Mouse (Mus musculus) lung, postnatal 10 days (tissue): ENCODE results near the gene Sp100.
"Not testable (repeated sequence)": the region's sequence is repeated elsewhere in the genome, so short reads cannot be mapped to it uniquely, and the experiment has no call there.

ENCODE experiments used
- DNase-seq: peaks from one replicate; pipeline ENCODE4 v3.0.0; 2021

The Sp100 gene

DNA sequence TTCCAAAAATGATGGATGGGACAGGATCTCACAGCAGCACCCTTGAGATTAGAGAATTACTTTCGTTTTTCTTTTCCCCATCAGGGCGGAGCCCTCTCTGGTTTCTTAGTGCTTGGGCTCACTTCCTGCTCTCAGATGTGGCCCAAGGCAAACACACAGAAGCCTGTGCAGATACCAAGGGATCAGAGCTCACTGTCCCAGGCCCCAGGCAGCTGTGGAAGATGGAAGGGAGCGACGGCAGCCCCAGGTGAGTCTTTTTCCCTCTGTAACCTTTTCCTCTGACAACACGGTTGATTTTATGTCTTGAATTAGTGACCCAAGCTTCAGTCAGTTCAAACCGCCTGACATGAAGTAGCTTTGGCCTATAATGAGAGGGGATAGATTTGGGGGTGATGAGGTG lies at the start of gene Sp100:
Gene Sp100, plus strand, starts transcription at position 108 of the 400 bp plus-strand sequence.
- DNase-seq, result peak; percentile 17

DNA sequence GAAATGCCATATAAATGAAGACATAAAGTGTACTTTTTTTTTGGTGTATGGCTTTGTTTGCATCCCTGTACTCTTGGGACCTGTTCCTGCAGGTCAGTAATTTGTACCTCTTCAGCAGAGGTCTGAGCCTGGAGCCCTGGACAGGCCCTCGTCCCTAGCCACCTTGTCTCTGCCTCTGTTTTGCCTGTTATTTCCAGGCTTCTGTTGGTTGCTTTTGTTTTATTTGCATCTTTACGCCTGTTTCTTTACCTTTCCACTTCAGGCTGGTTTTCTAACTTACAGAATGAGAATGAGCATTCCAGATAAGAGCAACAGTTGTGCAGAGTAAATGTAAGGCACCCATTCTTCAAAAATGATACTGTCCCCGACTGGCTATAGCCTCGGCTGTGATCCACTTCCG lies 49.7 kb upstream of the Sp100 start, which contains the start of gene Sp140:
Gene Sp140, plus strand, starts transcription at position 301 of the 400 bp plus-strand sequence.
- not testable (repeated sequence) for DNase-seq

DNA sequence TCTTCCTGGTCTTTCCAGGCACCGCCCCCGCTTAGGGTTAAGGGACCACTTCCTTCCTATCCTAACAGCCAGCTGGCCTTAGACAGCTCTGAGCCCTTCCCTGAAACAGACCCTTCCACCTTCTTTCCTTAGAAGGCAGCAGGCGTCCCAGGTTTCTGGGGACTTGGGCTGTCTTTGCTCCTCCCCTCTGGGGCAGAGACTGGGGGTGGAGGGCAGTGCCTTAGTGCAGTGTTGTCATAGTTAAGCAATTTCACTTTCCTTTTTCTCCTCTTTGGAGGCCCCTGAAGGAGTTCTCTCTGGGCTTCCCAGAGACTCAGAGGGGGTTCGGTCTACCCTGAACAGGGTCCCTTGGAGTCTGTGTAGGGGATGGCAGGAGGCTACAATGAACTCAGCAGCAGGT lies 49.0 kb upstream of the Sp100 start:
- peak; percentile 36 for DNase-seq

DNA sequence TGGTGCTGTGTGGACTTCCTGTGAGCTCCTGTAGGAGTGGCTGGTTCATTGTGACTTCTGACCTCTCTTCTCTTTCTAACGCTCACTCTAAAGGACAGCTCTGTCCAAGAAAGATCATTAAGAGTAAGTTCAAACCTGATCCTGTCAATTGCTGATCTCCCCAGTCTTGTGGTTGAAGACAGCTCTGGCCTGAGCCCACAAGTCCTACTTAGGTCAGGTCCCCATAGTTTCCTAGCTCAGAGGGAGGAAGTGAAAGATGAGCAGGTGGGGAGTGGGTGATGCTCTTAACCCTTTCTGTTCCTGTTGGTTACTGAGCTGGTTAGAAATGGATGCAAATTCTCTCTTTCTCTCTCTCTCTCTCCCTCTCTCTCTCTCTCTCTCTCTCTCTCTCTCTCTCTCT lies 45.4 kb upstream of the Sp100 start:
- not testable (repeated sequence) for DNase-seq

DNA sequence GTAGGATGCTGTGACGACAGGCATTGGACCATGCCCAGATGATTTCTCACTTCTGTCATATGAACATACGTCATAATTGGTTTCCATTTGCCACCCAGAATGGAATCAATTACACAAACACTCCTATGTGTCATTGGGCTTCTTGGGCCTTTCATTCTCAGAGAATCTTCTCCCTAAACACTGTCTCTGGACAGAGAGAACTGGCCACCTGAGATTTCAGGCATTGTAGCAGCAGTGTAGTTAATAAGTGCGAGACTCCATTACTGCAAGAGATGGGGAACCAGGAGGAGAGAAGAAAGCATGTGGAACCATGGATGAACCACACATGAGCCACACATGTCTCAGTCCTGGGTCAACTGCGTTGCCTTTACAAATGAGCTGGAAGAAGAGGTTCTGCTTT lies 41.4 kb upstream of the Sp100 start:
- not testable (repeated sequence) for DNase-seq

DNA sequence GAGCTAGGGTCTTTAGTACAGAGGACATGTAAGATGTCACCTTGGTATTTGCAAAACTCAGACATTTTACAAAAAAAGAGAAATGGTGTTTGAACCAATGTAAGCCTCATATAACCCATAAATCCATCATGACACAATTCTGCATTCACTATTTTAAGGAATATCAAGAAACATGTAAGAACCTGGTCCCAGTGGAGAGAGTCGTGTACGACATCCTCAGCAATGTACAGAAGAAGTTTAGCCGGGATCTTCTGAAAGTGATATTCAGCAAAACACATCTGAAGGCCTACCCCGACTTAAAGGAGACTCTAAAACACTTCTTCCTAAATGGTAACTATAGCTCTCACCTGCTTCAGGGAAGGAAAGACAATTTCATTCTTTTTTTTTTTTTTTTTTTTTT lies 39.2 kb upstream of the Sp100 start:
- not testable (repeated sequence) for DNase-seq

DNA sequence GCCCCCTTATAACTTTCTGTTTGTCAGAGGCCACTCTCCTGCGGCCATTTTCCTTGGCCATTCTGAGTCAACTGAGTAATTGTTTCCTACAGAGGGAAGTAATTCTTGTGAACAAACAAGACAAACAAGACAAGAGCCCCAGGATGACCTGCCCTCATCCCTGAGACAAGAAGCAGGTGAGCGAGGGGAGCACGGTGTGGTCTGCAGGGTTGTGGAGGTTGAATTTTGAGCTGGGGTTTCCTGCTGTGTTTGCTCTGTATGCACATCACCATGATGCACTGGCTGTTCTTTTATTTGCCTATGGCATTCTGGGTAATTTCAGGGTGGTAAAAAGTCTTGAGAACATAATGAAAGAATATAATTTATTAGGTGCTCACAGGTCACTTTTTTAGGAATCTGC lies 34.7 kb upstream of the Sp100 start:
- not testable (repeated sequence) for DNase-seq

DNA sequence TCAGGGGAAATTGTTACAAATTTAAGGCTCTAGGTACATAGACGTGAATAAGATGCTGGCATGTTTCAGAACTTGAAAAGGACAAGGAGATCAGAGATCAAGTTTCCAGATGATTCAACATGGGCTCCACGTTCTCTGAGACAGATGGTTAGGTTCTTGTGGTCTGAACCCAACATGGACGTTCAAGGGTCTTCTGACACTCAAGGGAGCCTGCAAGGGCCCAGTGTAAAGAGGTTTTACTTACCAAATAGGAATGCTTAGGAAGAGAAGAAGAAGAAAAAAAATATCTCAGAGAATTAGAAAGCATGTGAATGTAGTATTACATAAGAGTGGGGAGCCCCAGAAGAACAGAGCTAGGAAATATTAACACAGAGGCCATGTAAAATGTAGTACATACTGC lies 34.0 kb upstream of the Sp100 start:
- not testable (repeated sequence) for DNase-seq

DNA sequence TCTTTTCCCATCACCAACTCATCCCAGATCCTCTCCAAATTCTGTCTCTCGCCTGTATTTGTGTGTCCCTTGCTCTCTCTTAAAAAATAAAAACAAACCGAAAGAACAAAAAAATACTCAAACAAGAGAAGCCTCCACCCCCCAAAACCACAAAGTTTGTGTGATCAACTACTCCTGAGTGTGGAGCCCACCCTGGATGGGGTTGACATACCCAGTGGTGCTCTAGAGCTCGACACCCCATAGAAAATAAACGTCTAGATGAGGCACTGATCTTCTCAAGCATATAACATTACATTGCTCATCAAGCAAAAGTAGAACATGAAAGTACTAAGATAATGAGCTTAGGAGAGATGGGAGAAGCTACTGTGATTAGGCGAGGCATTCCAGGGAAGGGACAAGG lies 32.6 kb upstream of the Sp100 start:
- not testable (repeated sequence) for DNase-seq

DNA sequence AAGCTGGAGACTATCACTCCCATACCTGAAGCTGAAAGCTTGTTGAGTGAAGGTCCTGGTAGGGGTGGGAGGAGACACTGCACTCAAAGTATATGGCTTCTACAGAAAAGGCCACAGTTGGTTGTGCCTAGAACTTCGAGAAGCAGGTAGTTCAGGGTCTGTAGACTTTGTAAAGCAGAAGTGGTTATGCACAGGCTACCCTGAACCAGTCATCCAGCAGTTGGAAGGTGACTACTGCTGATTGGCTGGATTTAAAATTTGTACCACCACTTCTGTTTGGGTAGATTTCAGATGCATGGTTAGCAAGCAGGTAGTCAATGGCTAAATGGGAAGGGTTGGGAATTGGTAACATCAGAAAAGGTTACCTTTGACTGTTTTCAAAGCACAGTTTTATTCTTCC lies 31.1 kb upstream of the Sp100 start:
- DNase-seq, result not testable (repeated sequence)

DNA sequence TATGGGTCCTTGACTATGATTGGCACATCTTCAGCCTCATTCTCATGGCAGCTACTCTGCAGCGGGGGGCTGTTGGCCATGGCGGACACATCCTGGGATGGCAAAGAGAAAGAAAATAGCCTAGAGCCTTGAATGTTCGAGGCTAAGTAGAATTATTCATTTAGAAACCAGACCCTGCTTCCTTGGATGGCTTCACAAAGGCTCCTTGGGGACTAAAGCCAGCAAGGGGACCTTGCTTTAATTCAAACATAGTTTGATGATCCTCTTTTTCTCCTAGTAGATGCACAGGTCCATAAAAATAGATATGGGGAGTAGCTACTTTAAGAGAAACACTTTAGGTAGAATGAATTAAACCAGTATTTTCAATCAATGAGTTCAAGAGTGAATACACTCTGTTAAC lies 12.9 kb upstream of the Sp100 start:
- DNase-seq, result not testable (repeated sequence)

DNA sequence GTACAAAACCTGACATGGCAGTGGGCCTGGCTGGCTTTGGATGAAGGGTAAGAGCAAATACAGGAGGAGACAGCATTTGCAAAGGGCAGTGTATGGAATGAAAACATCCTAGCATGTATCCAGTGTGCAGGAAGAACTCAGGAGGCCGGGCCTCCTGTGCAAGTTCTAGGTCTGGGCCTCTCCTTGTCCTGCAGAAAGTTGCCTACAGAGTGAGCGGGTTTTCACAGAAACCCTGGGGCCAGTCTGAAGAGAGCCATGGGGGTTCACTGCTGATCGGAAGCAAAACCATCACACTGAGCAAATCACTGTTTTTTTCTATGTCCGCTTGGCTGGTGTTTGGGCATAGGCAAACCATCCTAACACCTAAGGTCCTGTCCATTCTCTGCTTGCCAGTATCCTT lies 11.6 kb upstream of the Sp100 start:
- peak; percentile 15 for DNase-seq

DNA sequence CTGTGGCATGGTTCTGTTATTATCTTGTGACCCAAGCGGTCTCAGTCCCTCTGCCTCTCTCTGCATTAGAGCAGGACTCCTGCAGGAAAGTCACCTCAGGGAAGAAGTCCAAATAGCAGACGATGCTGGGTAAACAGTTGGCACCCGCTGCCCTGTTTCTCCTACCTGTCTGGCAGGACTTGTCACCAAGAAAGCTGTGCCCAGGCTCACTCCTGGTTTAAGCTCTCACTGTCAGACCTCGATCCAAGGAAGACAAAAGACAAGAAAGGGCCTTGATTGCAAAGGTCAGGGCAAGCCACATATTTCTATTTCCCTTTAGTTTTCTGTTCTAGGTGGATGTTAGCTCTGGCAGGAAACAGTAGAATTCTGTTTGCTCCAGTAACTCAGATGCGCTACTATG lies 736 bp downstream of the Sp100 start:
- not testable (repeated sequence) for DNase-seq

DNA sequence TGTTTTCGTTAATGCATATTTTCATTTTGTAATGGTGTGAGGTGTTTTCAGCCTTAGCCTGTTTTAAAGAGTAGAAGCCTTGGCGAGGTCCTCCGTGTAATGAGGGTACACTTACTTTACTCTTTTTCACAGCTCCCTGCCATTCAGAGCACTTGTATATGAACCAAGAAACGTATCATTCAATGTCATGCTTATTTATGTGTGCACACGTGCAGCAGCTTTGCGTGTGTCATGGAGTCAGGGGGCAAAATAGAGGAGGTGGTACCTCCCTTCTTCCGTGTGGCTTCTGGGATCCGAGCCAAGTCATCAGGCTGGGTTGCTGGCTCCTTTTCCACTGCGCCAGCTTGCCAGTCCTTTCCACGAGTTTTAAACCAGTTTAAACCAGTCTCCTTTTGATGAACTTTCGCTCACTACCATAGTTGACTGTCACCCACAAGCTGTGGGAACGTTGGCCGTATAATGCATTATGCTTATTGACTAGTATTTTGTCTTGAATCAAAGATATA lies 2.0 kb downstream of the Sp100 start:
- DNase-seq, result peak; percentile 35

DNA sequence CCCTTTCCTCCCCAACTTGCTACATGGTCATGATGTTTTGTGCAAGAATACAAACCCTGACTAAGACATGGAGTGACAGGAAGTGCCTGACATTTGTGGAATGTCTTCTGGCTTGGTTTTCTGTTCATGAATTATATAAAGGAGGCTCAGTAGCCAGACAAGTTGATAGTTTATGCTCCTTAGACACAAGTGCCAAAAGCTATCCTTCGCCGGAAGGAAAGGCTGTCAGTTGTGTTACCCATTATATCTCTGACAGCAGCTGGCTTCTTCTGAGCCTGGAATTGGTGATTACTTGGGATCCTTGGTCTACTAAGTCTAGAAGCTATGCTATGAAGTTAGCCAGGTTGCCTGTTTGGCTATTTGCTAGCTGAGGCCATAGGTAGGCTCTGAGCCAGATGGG lies 7.4 kb downstream of the Sp100 start:
- DNase-seq, result not testable (repeated sequence)

DNA sequence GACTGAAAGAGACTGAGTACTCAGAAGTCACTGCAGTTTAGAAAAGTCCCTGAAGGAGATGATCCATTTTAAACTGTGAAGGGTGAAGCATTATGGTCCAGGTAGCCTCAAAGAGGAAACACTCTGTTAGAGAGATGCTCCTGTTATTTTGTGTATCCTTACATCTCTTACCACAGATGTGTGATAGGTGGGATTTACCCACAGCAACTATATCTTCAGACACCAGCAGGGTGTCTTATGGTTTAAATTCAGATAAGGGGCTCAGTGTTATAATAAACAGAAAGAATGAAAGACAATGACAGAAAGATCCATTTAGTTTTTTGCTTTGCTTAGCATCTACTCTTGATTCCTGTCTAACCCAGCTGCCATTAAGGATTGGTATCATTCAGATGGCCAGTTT lies 14.5 kb downstream of the Sp100 start:
- no peak for DNase-seq

DNA sequence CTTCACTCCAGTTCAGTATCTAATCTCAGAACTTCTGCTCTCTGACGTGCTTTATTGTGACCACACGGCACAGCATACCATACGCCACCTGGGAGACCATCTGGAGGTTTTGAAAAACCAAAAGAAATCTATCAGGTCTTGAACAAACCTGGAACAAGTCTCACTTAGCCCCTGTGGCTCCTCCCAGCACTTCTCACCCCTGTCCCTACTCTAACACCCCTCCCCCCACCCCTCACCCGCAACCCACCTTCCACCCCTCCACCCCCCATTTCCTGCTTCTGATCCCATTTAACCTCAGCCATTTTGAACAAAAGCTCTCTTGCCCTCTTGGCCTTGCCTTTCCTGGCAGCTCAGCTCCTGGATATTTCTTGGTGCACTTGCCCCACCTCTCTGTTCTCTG lies 30.4 kb downstream of the Sp100 start:
- DNase-seq, result no peak

DNA sequence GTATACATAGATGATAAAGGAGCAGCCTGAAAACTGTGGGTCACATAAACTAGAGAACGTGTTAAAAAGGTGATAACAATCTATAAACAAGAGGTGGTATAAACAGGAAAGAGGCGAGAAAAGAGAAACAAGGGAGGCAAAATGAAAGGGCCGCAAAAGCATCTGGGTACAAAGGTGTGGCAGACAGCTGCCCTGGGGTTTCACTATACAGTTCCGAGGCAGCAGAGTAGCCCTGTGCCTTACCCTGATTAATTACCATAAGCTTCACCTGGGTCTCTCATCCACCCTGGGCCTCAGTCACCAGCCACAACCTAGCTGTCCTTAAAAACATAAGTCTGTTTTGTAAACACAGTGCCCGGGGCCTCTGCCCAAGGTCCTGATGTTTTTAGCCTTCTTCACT lies 36.9 kb downstream of the Sp100 start:
- DNase-seq, result no peak

DNA sequence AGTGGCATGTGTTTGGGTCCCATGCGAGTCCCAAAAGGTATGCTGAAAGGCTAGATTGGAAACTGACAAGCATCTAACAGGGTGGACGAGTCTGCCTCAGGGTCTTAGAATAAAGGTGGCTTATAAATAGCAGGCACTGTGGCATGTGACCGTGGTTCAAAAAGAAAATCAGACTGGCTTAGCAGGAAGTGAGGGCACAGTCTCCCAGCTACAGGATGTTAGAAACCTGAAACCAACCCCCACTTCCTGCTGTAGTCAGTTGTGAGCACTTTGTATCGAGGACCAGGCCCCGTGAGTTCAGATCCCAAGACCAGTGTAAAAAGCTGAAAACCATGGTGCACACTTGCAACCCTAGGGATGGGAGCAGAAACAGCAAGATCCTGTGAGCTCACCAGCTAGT lies 37.6 kb downstream of the Sp100 start:
- DNase-seq, result no peak

DNA sequence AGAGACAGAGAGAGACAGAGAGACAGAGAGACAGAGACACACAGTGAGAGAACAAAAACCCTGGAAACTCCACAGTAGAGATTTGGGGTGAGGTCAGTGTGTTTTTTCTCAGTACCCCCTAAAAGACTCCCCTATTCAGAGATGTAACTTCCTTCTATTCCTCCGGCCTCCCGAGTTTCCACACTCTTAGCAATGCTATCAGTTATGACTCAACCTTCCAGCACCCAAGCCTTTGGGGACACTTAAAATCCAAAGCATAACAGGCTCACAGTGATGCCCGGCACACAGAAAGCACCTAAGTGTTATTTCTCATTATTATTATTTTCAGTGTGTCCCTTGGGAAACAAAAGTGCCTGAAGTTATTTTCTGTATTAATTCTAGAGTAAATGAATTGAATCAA lies 40.8 kb downstream of the Sp100 start:
- no peak for DNase-seq

DNA sequence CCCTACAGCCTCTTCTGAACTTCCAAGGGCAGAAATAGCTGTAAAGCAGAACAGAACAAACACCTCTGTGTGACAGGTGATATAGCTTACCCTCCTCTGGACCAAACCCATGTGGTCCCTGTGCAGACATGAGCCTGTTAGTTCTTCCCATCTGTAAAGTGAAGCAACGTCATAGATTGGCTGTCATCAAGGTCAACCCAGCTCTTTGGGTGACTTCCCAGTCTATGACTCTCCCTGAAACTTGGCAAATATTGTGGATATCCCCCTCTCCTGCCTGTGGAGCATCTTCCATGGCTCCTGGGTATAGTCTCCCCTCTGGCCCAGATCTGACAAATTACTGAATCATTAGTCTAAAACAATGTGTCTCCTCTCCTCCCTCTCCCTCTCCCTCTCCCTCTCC lies 42.5 kb downstream of the Sp100 start:
- no peak for DNase-seq

DNA sequence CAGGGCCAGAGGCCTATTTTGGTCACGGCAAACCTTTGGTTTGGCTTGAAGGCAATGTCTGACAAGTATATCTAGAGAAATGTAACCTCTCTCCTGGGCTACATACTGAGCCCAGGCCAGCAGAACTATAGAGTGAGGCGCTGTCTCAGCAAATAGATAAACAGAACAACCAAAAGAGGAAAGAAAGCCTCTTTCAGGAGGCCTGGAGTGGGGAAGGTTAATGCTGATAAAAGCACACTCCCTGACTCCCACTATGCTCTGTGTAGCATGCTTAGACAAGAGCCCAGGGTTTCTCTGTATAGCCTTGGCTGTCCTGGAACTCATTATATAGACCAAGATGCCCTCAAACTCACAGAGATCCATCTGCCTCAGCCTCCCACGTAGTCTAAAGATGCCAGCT lies 43.5 kb downstream of the Sp100 start:
- no peak for DNase-seq

DNA sequence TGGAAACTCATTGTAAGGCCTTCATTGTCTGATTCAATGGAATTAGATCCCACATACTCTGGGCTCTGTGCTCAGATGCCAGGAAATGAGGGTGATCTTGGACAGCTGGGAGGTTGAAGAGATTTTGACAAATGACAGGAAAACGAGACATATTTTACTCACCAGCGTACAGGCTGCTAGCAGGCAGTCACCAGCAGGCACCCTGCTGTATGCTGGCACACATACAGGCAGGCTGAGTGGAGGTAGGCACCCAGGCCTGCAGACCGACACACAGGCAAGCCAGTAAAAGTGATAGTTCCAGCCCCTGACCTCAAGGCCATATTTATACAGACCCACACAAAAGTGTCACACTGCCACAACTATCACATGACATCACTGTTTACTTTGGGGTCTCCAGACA lies 45.9 kb downstream of the Sp100 start:
- DNase-seq, result no peak

DNA sequence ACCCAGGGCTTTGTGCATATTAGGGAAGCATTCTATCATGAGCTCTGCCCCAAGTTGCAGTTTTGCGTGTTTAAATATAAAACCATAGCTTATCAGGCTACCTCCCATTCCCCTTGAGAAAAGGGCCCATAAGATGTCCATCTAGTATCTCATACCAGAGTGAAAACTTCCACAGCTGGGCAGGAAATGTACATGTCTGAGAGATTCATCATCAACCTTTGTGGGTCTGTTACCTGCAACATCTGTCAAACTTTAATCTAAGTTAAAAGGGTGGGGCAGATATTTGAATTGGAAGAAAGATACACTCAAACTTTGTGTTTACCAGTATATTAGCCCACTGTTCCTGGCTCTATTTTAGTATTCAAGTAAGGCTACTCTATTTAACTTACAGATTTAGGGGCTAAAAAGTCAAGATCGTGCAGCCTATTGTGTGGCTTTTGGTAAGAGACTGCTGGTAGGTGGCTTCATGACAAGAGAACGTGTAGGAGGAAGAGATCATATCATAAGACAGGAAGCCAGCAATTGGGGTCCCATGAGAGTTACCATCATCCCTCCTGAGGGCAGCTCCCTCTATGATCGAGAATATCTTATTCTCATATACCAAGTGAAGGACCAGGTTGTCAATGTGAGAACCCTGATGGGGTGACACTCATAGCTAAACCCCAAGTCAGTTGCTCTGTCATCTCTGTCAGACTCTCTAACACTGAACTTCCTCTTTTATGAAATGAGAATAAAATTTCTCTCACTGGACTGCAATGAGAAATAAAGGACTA lies 48.1 kb downstream of the Sp100 start:
- no peak for DNase-seq

DNA sequence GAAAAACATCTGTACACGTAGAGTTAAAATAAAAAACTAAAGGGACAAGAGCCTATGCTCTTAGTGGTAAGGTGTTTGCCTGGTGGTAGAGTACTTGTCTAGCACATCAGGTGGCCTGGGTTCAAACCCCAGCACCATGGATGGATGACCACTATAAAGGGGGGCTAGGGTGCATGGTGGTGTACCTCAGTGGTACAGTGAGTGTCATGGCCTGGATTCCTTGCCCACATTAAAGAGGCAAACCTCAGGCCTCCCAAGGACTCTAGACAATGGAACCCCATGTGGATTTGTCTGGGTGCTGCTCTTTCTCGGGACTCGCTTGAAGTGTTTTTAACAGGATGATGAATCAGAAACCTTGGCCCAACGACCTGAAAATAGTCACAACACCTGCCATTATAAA lies 52.7 kb downstream of the Sp100 start:
- no peak for DNase-seq
